Mouse (Mus musculus) urinary bladder, postnatal 25 days (tissue): ENCODE results near the gene Ptprd.
"Not testable (repeated sequence)": the region's sequence is repeated elsewhere in the genome, so short reads cannot be mapped to it uniquely, and the experiment has no call there.

ENCODE experiments used
- DNase-seq: peaks from one replicate; pipeline ENCODE4 v3.0.0; 2022; ENCODE audit warnings: low spot score

Gene Ptprd

GRCm38 (mm10) chr4:76448678-76449465 is 1762.9 kb downstream of the Ptprd start:
- no peak for DNase-seq

- no peak for DNase-seq
These were observed 1764.4 kb downstream of the Ptprd start for GRCm38 (mm10) chr4:76447396-76447795.

DNA sequence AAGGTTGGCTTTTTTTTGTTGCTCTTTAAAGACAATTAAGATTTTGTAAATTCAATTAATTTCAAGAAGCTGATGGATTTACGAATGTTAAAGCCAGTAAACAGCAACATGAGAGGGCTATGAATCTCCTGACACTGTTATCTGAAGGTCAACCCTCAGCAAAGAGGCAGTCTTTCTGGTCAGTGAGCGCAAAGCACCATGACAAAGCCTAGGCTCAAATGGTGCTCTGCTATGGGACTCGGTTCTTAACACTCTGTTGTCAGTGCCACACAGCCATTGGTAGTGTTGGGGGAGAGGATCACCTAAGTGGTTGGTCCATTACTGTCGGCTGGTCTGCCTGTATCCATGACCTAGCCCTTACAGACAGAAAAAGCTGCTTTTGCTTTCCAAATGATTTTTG is 1767.0 kb downstream of the Ptprd start:
- DNase-seq = no peak

GRCm38 (mm10) chr4:76443553-76443952 is 1768.2 kb downstream of the Ptprd start:
- no peak for DNase-seq

DNA sequence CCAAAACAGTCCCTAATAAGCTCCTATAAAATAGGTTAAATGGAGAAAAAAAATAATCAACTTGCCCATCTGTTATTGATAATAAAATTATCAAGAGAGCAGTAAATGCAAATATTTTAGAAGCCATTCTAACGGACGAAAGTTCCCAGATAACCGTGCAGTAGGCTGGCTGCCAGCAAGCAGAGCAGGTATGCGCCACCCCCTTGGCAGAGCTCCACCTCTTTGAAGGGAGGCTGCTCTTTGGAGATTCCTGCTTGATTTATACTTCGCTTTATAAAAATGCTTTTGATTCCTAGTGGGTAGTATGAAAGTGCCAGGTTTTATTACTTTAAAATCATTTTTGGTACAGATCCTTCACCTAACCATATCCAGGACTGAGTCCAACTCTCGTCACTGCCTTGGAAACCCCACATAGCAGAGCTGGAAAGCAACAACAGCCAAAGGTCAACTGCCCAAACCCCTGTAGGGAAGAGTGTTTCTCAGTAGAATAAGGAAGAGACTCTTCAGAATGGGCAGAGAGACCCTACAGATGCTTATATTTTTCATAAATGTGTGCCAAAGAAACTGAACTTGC is 1770.9 kb downstream of the Ptprd start:
- peak; percentile 35 for DNase-seq

- no peak for DNase-seq
These were observed 1773.2 kb downstream of the Ptprd start for GRCm38 (mm10) chr4:76438496-76439079.

DNA sequence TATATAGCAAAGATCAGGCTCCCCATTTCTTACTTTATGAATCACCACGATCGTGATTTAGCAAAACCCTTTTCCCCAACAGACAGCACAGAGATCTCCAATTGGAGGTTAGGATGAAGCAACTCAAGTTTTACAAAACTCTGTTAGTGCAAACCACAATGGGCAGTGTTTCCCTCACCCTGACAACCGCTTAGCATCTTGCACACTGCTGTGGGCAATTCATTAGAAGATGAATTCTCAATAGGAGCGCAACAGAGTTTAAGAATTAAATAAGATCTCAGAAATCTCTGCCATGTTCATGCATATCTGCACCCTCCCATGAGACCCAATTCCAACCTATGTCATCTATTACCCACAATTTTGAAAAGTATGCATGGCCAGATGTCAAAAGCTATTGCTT is 1773.7 kb downstream of the Ptprd start:
- no peak for DNase-seq

DNA sequence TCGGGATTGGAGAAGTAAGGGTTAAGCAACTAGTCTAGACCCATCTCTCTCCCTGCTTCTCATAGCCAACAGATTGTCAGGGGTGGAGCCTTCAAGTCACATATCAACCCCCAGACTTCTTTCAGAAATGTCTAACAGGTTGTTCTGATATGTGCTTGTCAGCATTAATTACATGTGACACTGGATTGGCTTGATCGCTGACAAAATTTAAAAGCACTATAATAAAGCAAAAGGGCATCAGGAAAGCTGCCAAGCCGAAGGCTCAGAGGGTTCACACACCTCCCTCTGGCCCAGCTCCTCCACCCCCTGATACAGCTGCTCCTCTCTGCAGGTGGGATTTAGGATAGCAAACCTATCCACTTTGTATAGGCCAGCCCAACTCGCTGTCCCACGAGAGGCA is 1775.8 kb downstream of the Ptprd start:
- DNase-seq = no peak

- no peak for DNase-seq
These were observed 1782.0 kb downstream of the Ptprd start for GRCm38 (mm10) chr4:76429769-76430168.

- DNase-seq = not testable (repeated sequence)
These were observed 1784.7 kb downstream of the Ptprd start for GRCm38 (mm10) chr4:76427036-76427435.

- DNase-seq = no peak
These were observed 1786.6 kb downstream of the Ptprd start for GRCm38 (mm10) chr4:76425230-76425575.

- peak; percentile 23 for DNase-seq
These were observed 1787.2 kb downstream of the Ptprd start for GRCm38 (mm10) chr4:76424324-76425229.

DNA sequence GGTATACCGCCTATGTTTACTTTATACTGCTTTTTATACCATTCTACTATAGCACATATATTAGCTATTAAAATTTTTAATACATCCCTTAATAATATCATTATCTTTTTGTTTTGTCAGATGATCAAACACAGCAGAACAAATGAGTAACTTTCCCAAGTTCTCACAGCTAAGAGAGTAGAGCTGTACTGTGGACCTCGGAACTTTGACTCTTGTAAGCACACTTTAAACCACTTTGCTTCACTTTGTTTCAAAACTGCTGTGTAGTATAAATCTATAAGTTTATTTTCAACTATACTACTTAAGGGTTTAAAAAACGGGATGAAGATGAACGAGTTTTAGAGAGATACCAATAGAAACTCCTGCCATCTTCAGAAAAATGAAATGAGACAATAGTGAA is 1789.6 kb downstream of the Ptprd start:
- no peak for DNase-seq

DNA sequence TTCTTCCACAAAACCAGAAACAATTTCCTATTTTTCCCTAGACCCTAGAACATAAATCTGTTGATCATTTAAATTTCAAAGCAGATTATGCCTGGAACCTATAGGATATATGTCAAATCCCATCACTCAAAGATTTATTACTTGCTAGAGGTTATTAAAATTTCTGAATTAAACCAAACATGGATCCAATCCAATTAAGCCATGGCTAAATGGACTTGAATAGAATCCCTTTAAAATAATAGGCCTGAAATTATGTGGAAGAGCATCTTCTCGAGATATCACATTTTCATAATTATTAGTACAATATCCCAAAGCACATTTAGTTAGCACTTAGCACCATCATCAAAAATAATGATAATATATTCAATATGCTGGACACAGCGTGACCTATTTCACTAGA is 1792.1 kb downstream of the Ptprd start:
- DNase-seq = no peak

DNA sequence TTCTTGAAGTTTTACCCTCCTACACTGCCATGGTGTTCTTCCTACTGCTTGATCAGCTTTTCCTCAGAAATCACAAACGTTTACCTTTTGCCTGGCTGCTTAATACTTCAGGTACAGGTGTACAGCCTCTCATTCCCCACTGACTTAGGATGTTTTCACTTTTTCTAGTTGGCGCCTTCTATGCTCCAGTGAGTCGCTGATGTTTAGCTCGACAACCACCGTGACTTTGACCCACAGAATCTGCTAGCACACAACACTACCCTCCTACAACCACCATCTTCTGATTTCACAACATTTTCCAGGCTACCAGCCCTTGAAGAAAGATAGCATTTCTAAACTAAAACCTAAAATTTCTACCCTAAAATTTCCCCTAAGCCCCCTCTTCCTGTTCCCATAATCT is 1794.1 kb downstream of the Ptprd start:
- DNase-seq = no peak

DNA sequence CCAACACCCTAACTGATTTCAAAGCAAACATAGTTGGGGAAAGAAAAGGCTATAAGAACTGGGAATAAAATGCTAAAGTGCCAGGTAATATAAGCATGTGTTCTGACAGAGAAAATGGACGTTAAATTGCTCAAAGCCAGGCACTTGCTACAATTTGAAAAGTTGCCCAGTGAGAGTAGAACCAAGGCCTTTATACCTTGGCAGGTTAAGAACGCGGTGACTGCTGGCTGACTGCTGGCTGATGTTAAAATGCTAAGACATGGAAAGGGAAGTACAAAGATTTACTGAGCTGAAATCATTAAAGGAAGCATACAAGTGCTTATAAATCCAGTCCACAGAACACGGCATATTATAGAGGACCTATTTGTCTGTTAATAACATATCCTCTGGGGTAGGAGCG is 1796.1 kb downstream of the Ptprd start:
- DNase-seq = no peak

DNA sequence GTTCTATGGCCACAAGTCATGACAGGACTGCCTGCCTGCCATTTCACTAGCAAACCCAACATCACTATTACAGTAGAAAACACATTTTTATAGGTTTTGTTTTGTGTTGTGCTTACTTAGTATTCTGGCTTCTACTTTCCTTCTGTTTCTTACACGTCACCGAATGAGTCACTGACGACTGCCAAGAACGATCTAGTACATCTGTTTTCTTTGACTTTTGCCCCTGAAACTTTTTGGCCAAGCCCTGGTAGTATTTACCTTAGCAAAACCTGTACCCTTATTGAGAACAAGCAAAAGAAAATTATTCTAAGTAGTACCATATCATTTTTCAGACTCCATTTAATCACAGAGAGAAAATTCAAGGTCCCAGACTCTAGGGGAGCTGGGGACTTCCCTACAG is 1797.2 kb downstream of the Ptprd start:
- DNase-seq = no peak

- no peak for DNase-seq
These were observed 1801.7 kb downstream of the Ptprd start for GRCm38 (mm10) chr4:76410053-76410452.

DNA sequence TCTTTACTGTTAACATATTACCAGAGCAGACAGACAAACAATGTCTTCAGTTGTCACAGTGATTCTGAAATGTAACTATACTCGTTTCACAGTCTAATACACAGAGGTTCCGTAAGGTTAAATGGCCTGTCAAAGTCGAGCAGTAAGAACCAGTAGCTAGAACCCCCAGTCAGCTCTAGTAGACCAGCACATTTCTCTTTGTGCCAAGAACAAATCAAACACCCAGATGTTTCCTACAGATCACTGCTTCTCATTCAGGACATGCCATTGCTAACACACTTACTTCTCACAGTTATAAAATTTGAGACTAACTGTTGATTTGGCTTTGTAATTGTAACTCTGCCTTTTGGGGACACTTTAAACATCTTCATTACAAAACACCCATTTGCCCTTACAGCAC is 1802.6 kb downstream of the Ptprd start:
- no peak for DNase-seq

GRCm38 (mm10) chr4:76405862-76406454 is 1805.8 kb downstream of the Ptprd start:
- no peak for DNase-seq

DNA sequence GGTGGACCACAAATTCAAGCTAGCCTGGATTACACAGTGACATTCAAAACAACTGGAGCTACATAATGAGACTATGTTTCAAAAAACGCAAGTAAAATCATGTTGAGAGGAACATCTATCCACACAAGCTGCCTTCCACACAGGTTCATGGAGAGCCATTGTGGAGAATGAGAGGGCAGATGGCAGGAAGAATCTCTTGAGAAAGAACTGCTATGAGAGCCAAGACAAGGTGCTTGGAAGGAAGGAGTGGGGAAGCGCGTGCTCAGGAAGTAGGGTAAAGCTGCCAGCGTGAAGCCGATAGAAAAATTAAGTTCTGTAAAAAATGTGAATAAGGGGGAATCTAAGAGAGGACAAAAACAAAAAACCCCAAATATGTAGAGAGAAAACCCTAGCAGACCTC is 1808.5 kb downstream of the Ptprd start:
- DNase-seq = no peak

DNA sequence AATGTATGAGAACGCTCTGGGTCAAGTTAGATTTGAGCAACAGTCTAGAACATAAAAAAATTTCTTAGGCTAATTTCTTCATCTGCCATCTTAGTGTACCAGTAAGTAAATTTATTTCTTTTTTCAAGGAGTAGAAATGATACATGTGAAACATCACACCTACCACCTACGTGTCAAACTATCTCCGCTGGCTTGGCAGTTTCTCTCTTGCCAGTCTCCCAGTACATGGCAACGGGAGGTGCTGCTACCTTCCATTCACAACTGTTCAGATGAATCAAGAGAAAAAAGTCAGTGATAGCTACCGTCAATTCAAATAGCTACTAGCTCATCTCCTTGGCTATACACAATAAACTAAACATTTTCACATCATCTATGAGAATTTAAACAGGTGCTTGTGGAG is 1823.9 kb downstream of the Ptprd start:
- DNase-seq = no peak
